Mouse (Mus musculus) cortical plate, adult 2 months (tissue): ENCODE results near the gene Miga1.

Experiments
- CTCF ChIP-seq: fragments of 200-500 bp; IDR thresholded peaks from 2 replicates; pipeline ENCODE4 v1.5.1; 2011; ENCODE audit warnings: mild to moderate bottlenecking, control low read depth, low read length; ENCODE audit not compliant: insufficient read depth; ENCODE audit errors: extremely low read depth
- POLR2A ChIP-seq: fragments of 200-500 bp; IDR thresholded peaks from 2 replicates; pipeline ENCODE4 v1.6.1; 2011; ENCODE audit warnings: mild to moderate bottlenecking, low read length, control low read depth; ENCODE audit not compliant: insufficient read depth; ENCODE audit errors: extremely low read depth

GRCm38 (mm10) chr3:152271876-152272275, 68.3 kb downstream of the Miga1 start:
- TF ChIP-seq POLR2A (no peak), CTCF (no peak)
